Mouse (Mus musculus) spleen, adult 18-20 months (tissue): ENCODE results near the gene Gprc5c.
A peak's percentile ranks its signal among the peaks of the same experiment; 100 is the strongest.

Source experiments
- DNase-seq, 2 experiments: peaks; one replicate each; pipeline ENCODE4 v3.0.0; 2022; ENCODE audit warnings: mixed read lengths in 2 of 2

Gprc5c gene

GRCm38 (mm10) chr11:114850452-114851268 lies at the start of gene Gprc5c:
Gene Gprc5c, plus strand, starts transcription at chr11:114851152.
- DNase-seq, result no peak

DNA sequence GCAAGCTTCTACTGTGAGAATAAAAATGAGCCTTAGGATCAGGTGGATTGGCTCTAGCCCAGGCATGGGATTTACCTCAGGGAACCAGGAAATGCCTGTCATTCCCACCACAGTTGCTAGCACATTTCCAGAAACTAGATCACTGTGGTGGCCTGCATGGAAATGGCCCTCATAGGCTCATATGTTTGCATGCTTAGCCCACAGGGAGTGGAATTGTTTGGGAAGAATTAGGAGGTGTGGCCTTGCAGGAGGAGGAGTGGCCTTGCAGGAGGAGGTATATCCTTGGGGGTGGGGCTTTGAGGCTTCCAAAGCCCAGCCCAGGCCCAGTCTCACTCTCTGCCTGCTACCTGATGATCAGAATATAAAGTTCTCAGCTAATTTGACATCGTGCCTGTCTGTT lies 49.0 kb upstream of the Gprc5c start:
- no peak for DNase-seq

DNA sequence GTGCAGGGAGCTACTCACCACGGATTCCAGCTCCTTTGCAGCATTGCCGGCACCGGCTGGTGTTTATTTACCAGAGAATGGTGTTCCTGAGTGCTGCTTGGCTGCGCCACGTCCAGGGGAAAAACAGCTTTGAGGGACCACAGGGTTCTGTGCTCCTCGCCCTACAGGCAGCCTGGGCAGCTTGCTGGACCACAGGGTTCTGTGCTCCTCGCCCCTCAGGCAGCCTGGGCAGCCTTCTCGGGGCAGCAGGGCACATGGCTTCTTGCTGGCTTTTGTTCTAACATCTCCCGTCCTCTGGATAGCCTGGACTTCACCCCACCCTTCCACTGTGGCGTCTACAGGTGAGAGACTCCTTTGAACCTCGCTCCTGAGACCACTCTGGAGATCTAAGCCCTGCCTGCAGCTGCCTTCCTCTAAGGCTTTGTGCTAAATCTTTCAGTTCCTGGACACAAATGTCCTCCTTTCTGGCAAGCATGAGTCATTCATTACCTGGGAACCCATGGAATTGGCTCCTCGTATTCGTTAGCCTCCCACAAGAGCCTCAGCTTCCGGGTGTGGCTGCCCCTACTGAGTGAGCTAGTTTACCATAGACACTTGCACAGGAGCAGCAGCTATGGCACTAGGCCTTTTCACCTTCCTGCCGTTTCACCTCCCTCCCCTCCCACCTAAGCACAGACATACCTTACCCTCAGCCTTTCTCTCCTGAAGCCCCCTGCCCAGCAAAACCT lies 48.2 kb upstream of the Gprc5c start:
- no peak for DNase-seq

- DNase-seq, result no peak
Observed at GRCm38 (mm10) chr11:114803990-114804389, 47.0 kb upstream of the Gprc5c start.

DNA sequence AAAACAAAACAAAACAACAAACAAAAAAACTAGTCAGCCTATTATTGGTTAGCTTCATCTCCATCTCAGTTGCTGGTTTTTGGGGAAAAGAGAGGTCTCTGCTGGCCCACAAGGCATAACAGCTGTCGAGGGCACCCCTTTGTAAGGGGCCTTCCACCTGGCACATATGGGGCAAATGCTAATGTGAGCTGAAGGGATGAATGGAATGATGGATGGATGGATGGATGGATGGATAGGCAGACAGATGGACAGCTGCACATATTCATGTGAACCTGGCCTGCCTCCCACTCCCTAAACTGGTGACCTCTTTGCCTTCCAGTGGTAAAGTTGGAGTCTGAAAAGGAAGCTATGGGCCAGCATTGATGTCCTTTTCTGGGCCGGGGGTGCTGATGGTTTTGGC lies 43.9 kb upstream of the Gprc5c start:
- no peak for DNase-seq

- no peak for DNase-seq
Observed at GRCm38 (mm10) chr11:114807686-114808427, 43.1 kb upstream of the Gprc5c start.

DNA sequence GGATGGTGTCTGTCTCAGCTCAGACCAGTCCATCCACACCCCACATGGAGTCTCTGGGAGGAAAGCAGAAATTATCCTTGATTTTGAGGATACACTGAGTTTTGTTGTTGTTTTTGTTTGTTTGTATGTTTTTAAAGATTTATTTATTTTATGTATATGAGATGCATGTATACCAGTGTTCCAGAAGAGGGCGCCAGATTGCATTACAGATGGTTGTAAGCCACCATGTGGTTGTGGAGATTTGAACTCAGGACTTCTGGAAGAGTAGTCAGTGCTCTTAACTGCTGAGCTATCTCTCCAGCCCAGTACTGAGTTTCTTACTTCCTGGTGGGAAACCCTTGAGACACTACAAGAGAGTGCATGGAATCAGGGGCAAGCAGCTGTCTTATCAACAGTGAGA lies 41.6 kb upstream of the Gprc5c start:
- DNase-seq, result no peak

GRCm38 (mm10) chr11:114810344-114810743 lies 40.6 kb upstream of the Gprc5c start:
- DNase-seq, result no peak

- DNase-seq, result peak; percentile 74 to 92
Observed at GRCm38 (mm10) chr11:114812731-114813240, 38.2 kb upstream of the Gprc5c start.

DNA sequence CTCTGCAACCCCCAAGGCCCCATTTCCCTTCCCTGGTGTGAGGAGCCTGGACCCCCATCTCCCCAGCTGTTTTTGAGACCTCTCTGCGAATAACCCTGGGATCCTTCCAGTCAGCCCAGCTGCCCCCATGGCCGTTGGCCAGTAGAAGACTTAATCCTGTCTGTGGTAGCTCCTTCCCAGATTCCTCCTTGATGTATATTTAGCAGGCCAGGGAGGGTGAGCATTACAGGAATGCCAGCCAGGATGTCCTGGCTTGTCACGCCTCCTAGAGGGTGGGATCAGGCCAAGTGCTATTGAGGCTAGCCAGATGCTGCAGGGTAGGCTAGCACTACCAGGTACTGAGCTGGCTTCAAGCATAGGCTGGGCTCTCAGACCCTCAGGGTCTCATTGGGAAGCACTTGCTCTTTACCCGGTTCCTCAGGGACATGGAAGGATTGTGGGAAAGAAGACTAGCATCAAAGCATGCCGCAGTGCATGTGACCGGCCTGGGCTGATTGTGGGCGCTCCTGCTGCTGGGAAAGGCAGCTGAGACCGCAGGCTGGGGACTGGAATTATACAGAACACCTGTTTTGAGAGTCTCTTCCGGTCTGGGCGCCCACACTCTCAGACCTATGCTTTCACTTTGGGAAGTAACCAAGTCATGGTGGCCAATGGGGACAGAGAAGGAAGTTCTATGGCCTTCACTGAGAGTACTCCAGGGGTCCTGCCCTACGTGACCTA lies 35.9 kb upstream of the Gprc5c start:
- no peak for DNase-seq

GRCm38 (mm10) chr11:114816934-114817333 lies 34.0 kb upstream of the Gprc5c start:
- DNase-seq, result no peak

DNA sequence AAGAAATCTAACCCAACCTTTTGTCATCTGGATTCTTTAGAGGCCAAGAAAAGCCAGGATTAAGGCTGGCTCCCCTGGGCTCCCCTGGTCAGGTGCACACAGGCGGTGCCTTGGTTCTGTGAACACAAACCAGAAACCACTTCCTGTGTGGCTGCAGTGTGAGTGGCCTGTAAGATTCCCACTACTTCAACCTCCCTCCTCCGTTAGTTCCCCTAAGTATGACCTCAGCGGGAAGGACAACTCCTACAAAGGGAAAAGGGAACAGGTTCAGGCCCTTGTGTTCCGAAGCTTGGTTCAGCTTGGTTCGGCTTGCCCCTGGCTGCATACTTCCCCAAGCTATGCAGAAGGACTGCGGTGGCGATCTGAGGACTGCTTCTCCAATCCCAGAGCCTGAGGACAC lies 32.8 kb upstream of the Gprc5c start:
- no peak for DNase-seq

GRCm38 (mm10) chr11:114819110-114819509 lies 31.8 kb upstream of the Gprc5c start:
- no peak for DNase-seq

- no peak for DNase-seq
Observed at GRCm38 (mm10) chr11:114820444-114820843, 30.5 kb upstream of the Gprc5c start.

- no peak for DNase-seq
Observed at GRCm38 (mm10) chr11:114821325-114821724, 29.6 kb upstream of the Gprc5c start.

DNA sequence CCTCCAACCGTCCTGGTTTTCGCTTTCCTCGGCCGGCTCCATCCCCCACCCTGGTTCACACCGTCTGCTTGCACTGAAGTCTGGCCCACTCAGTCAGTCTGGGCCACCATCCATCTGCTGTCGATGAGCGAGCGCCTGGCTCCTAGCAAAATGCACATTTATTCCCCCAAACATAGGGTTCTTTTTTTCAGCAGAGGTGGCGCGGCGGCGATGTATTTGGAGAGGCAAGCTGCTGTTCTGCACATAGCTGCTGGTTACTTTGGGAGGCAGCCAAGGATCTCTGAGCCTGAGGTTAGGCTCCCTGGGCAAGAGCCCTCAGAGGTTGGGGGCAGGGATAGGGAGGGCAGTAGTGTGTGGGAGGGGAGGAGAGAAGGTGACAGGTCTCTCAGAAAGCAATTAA lies 28.2 kb upstream of the Gprc5c start:
- no peak for DNase-seq

DNA sequence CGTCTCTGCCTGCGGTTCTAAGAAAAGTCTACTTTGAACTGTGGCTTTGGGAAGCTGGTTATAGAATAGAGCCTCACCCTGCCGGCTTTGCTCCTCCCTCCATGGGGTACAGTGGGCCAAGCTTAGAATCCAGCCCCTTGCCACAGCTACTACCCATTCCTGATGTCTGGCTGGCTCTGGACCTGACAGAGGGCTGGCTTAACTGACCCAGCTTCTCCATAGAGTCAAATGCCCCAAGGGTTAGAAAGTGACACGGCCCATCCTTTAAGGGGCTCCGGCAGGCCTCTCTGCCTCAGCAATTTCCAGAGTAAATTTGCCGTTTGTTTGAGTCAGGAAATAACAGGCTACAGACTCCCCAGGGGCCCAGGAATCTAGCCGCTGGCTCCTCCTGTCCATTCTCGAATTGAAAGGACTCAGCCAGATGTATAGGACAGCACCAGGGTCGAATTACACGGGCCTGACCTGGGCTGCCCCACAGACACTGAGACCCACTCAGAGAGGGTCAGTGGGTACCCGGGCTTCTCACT lies 27.7 kb upstream of the Gprc5c start:
- DNase-seq, result no peak

DNA sequence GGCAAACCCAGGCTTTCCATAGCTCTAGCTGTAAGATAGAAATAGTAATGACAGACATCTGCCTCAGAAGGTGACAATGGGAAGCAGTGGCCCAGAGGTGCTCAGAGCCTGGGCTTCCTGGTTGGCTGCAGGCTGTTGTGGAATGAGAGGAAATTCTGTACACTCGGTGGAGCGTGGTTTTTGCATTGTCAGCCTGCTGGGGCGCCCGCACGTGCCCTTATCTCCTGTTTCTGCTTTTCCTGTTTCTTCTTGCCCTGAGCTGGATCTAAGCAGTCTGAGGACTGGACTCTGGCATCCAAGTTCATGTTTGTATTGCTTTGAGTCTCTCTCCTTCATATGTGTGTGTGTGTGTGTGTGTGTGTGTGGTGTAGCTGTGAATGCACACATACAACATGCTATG lies 24.3 kb upstream of the Gprc5c start:
- no peak for DNase-seq

GRCm38 (mm10) chr11:114829499-114830432 lies 21.2 kb upstream of the Gprc5c start:
- no peak for DNase-seq

GRCm38 (mm10) chr11:114830433-114830773 lies 20.5 kb upstream of the Gprc5c start:
- no peak for DNase-seq

DNA sequence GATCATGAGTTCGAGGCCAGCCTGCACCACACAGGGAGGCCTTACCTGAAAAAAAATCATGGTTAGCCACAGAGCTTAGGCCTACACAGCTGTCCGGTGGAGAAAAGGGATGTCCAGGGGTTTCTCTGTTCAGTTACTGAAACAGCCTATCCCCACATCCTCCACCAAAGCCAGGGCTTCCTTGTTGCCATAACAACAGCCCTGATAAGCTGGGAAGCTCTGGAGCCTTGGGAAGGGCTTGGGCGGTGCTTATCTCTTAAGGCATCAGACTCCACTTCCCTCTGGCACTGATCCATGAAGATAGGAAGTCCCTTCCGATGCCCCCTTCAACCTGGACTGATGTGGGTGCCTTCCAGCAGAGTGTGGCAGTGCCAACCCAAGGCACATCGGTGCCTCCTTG lies 17.8 kb upstream of the Gprc5c start:
- DNase-seq, result no peak
